Mouse (Mus musculus): ENCODE data around the gene Gtf2h1. TPM values are rescaled to one million over a fixed set of nuclear protein-coding genes. Genes with fewer than 3 reads are reported as not detected.
"Not testable (repeated sequence)": the region's sequence is repeated elsewhere in the genome, so short reads cannot be mapped to it uniquely, and the experiment has no call there.

Gene Gtf2h1
- polyA plus RNA-seq, 1 experiment from 2014 or later: 53.5 TPM

- 92% methylated on average over 15 of the region's 15 CpGs for WGBS
- ATAC-seq (ENCODE audit: low FRiP score); H3K4me3 ChIP-seq (ENCODE audit: low read depth, low read length); DNase-seq (ENCODE audit: low spot score); H3K9ac ChIP-seq (ENCODE audit: low read depth, low read length); H3K9me3 ChIP-seq (ENCODE audit: control insufficient read depth, low read length); H3K36me3 ChIP-seq (ENCODE audit: control insufficient read depth, insufficient read depth, low read length); H3K4me1 ChIP-seq (replicated peaks; ENCODE audit: control insufficient read depth, insufficient read depth, low read length); H3K4me2 ChIP-seq (replicated peaks; ENCODE audit: low read depth, low read length); H3K27ac ChIP-seq (ENCODE audit: low read depth, low read length); H3K27me3 ChIP-seq (ENCODE audit: control insufficient read depth, insufficient read depth, low read length): not testable (repeated sequence)
These were observed 25.2 kb downstream of the Gtf2h1 start for GRCm38 (mm10) chr7:46820876-46821632.

GRCm38 (mm10) chr7:46827046-46827802 lies 31.3 kb downstream of the Gtf2h1 start:
- DNase-seq (ENCODE audit: low spot score): no peak
- no peak for ATAC-seq (ENCODE audit: low FRiP score)
- H3K27me3 ChIP-seq (ENCODE audit: control insufficient read depth, insufficient read depth, low read length): no peaks in the 10 kb centered on the region
- no peaks in the 10 kb centered on the region for H3K4me1 ChIP-seq (replicated peaks; ENCODE audit: control insufficient read depth, insufficient read depth, low read length)
- WGBS: 85% methylated on average over 20 of the region's 20 CpGs
- H3K4me2 ChIP-seq (replicated peaks; ENCODE audit: low read depth, low read length): no peak overlapping the region
- no peak overlapping the region for H3K27ac ChIP-seq (ENCODE audit: low read depth, low read length)
- no peak overlapping the region for H3K4me3 ChIP-seq (ENCODE audit: low read depth, low read length)
- no peaks in the 10 kb centered on the region for H3K9me3 ChIP-seq (ENCODE audit: control insufficient read depth, low read length)
- no peak overlapping the region for H3K9ac ChIP-seq (ENCODE audit: low read depth, low read length)
- 0 out of 2 replicates have a peak, but pooled peaks cover 2% of the 10 kb centered on the region for H3K36me3 ChIP-seq (ENCODE audit: control insufficient read depth, insufficient read depth, low read length)

- DNase-seq (ENCODE audit: low spot score): no peak
- WGBS: 90% methylated on average over 2 of the region's 2 CpGs
These were observed 31.9 kb downstream of the Gtf2h1 start for GRCm38 (mm10) chr7:46827803-46828184.

GRCm38 (mm10) chr7:46829911-46830310 lies 34.0 kb downstream of the Gtf2h1 start:
- H3K9ac ChIP-seq (ENCODE audit: low read depth, low read length): no peak overlapping the region
- no peaks in the 10 kb centered on the region for H3K9me3 ChIP-seq (ENCODE audit: control insufficient read depth, low read length)
- H3K36me3 ChIP-seq (ENCODE audit: control insufficient read depth, insufficient read depth, low read length): no peaks in the 10 kb centered on the region
- DNase-seq (ENCODE audit: low spot score) (no peak), ATAC-seq (ENCODE audit: low FRiP score) (no peak)
- 89% methylated on average over 12 of the region's 12 CpGs for WGBS
- H3K4me2 ChIP-seq (replicated peaks; ENCODE audit: low read depth, low read length): no peak overlapping the region
- no peak overlapping the region for H3K27ac ChIP-seq (ENCODE audit: low read depth, low read length)
- no peak overlapping the region for H3K4me3 ChIP-seq (ENCODE audit: low read depth, low read length)
- no peaks in the 10 kb centered on the region for H3K4me1 ChIP-seq (replicated peaks; ENCODE audit: control insufficient read depth, insufficient read depth, low read length)
- H3K27me3 ChIP-seq (ENCODE audit: control insufficient read depth, insufficient read depth, low read length): no peaks in the 10 kb centered on the region

More at GRCm38 (mm10) chr7:46827803-46828184, 31.9 kb downstream of the Gtf2h1 start:
- Histone ChIP-seq H3K4me1 (replicated peaks; ENCODE audit: control insufficient read depth, insufficient read depth, low read length) (no peaks in the 10 kb centered on the region), H3K27me3 (ENCODE audit: control insufficient read depth, insufficient read depth, low read length) (no peaks in the 10 kb centered on the region), H3K36me3 (ENCODE audit: control insufficient read depth, insufficient read depth, low read length) (no peaks in the 10 kb centered on the region), H3K27ac (ENCODE audit: low read depth, low read length) (no peak overlapping the region), H3K9me3 (ENCODE audit: control insufficient read depth, low read length) (no peaks in the 10 kb centered on the region), H3K4me3 (ENCODE audit: low read depth, low read length) (no peak overlapping the region), H3K4me2 (replicated peaks; ENCODE audit: low read depth, low read length) (no peak overlapping the region), H3K9ac (ENCODE audit: low read depth, low read length) (no peak overlapping the region)
- no peak for ATAC-seq (ENCODE audit: low FRiP score)

- no peaks in the 10 kb centered on the region for H3K36me3 ChIP-seq (ENCODE audit: control insufficient read depth, insufficient read depth, low read length)
- WGBS: 60% methylated on average over 13 of the region's 13 CpGs
- H3K4me3 ChIP-seq (ENCODE audit: low read depth, low read length): no peak overlapping the region
- H3K4me1 ChIP-seq (replicated peaks; ENCODE audit: control insufficient read depth, insufficient read depth, low read length): no peaks in the 10 kb centered on the region
- DNase-seq (ENCODE audit: low spot score) (no peak), ATAC-seq (ENCODE audit: low FRiP score) (no peak)
- no peak overlapping the region for H3K4me2 ChIP-seq (replicated peaks; ENCODE audit: low read depth, low read length)
- H3K27ac ChIP-seq (ENCODE audit: low read depth, low read length): no peak overlapping the region
- no peak overlapping the region for H3K9ac ChIP-seq (ENCODE audit: low read depth, low read length)
- no peaks in the 10 kb centered on the region for H3K9me3 ChIP-seq (ENCODE audit: control insufficient read depth, low read length)
- no peaks in the 10 kb centered on the region for H3K27me3 ChIP-seq (ENCODE audit: control insufficient read depth, insufficient read depth, low read length)
These were observed 35.1 kb downstream of the Gtf2h1 start for GRCm38 (mm10) chr7:46830799-46831590.

GRCm38 (mm10) chr7:46831693-46832092 lies 35.8 kb downstream of the Gtf2h1 start:
- H3K9ac ChIP-seq (ENCODE audit: low read depth, low read length): no peak overlapping the region
- H3K4me1 ChIP-seq (replicated peaks; ENCODE audit: control insufficient read depth, insufficient read depth, low read length): no peaks in the 10 kb centered on the region
- WGBS: 80% methylated on average over 8 of the region's 8 CpGs
- H3K27ac ChIP-seq (ENCODE audit: low read depth, low read length): no peak overlapping the region
- no peak overlapping the region for H3K4me2 ChIP-seq (replicated peaks; ENCODE audit: low read depth, low read length)
- DNase-seq (ENCODE audit: low spot score) (no peak), ATAC-seq (ENCODE audit: low FRiP score) (no peak)
- no peaks in the 10 kb centered on the region for H3K27me3 ChIP-seq (ENCODE audit: control insufficient read depth, insufficient read depth, low read length)
- no peaks in the 10 kb centered on the region for H3K36me3 ChIP-seq (ENCODE audit: control insufficient read depth, insufficient read depth, low read length)
- H3K4me3 ChIP-seq (ENCODE audit: low read depth, low read length): no peak overlapping the region
- H3K9me3 ChIP-seq (ENCODE audit: control insufficient read depth, low read length): no peaks in the 10 kb centered on the region

- not testable (repeated sequence) for H3K27me3 ChIP-seq (ENCODE audit: control insufficient read depth, insufficient read depth, low read length); H3K4me3 ChIP-seq (ENCODE audit: low read depth, low read length); DNase-seq (ENCODE audit: low spot score); H3K9ac ChIP-seq (ENCODE audit: low read depth, low read length); H3K27ac ChIP-seq (ENCODE audit: low read depth, low read length); H3K9me3 ChIP-seq (ENCODE audit: control insufficient read depth, low read length); H3K36me3 ChIP-seq (ENCODE audit: control insufficient read depth, insufficient read depth, low read length); H3K4me2 ChIP-seq (replicated peaks; ENCODE audit: low read depth, low read length); H3K4me1 ChIP-seq (replicated peaks; ENCODE audit: control insufficient read depth, insufficient read depth, low read length); ATAC-seq (ENCODE audit: low FRiP score)
- WGBS: 92% methylated on average over 11 of the region's 11 CpGs
These were observed 36.4 kb downstream of the Gtf2h1 start for GRCm38 (mm10) chr7:46832112-46832810.

- Histone ChIP-seq H3K4me3 (ENCODE audit: low read depth, low read length) (no peak overlapping the region), H3K36me3 (ENCODE audit: control insufficient read depth, insufficient read depth, low read length) (no peaks in the 10 kb centered on the region), H3K4me1 (replicated peaks; ENCODE audit: control insufficient read depth, insufficient read depth, low read length) (no peaks in the 10 kb centered on the region), H3K9me3 (ENCODE audit: control insufficient read depth, low read length) (no peaks in the 10 kb centered on the region), H3K9ac (ENCODE audit: low read depth, low read length) (no peak overlapping the region), H3K27ac (ENCODE audit: low read depth, low read length) (no peak overlapping the region), H3K4me2 (replicated peaks; ENCODE audit: low read depth, low read length) (no peak overlapping the region), H3K27me3 (ENCODE audit: control insufficient read depth, insufficient read depth, low read length) (no peaks in the 10 kb centered on the region)
- ATAC-seq (ENCODE audit: low FRiP score) (peak; percentile 32; the same call in 1 of the 2 replicates), DNase-seq (ENCODE audit: low spot score) (no peak)
- WGBS: 66% methylated on average over 6 of the region's 6 CpGs
These were observed 37.4 kb downstream of the Gtf2h1 start for GRCm38 (mm10) chr7:46833266-46833665.

Data from hindbrain, embryonic 11.5 days (tissue).